Mouse (Mus musculus) brain, embryonic 14.5 days (tissue): ENCODE results near the gene Gnai3.

Experiments
- CTCF ChIP-seq: fragments of 200-500 bp; IDR thresholded peaks from 2 replicates; pipeline ENCODE4 v1.5.1; 2012; ENCODE audit warnings: inconsistent platforms, mild to moderate bottlenecking, moderate library complexity, borderline replicate concordance; ENCODE audit not compliant: insufficient read depth, insufficient read length; ENCODE audit errors: extremely low read depth
- POLR2A ChIP-seq: fragments of 200-500 bp; IDR thresholded peaks from 2 replicates; pipeline ENCODE4 v1.6.1; 2012; ENCODE audit warnings: mild to moderate bottlenecking, inconsistent platforms, borderline replicate concordance; ENCODE audit not compliant: poor library complexity, insufficient read depth, insufficient read length, severe bottlenecking; ENCODE audit errors: extremely low read depth

DNA sequence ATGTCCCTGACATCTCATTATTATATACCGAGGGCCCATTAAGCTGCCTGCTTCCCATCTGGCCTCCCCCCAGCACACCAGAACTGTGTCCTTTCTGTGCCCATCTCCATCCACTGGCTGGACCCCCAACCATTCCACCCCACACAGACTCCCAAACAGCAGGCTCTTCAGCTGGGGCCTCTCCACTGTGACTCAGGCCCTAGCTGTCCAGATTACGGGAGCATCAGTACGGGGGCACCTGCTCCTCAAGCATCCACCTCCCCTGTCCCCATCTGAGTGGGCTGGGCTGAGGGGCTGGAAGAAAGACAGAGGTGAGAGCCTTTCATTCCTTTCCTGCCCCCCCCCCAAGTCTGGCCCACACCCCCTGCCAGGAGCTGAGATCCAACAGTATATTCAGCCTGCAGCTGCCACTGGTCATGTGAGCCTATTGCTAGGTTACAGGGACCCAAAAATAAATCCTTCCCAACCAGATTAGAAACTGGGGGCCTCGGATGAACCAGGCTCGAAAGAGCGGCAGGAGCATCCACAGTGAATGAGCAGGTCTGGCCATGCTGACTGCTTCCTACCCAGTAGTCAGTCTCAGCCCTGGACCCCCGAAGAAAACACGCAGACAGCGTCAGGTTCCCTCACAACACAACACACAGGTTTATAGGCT is 12.6 kb upstream of the Gnai3 start:
- TF ChIP-seq CTCF, result no peak
- no peak for TF ChIP-seq POLR2A
